Mouse (Mus musculus) thymus, adult 2 months (tissue): ENCODE measurements around the gene Lamb3.

ENCODE experiments used
- CTCF ChIP-seq: fragments of 200-500 bp; IDR thresholded peaks from 2 replicates; pipeline ENCODE4 v1.5.1; 2012; ENCODE audit warnings: mild to moderate bottlenecking, control low read depth, low read length, moderate library complexity, borderline replicate concordance; ENCODE audit not compliant: control insufficient read depth, poor library complexity, insufficient read depth; ENCODE audit errors: extremely low read depth
- POLR2A ChIP-seq: fragments of 200-500 bp; IDR thresholded peaks from 2 replicates; pipeline ENCODE4 v1.6.1; 2012; ENCODE audit warnings: mild to moderate bottlenecking, low read length, control low read depth, moderate library complexity; ENCODE audit not compliant: control insufficient read depth, poor library complexity, insufficient read depth; ENCODE audit errors: extremely low read depth

GRCm38 (mm10) chr1:193320398-193320797 lies 112.9 kb downstream of the Lamb3 start:
- TF ChIP-seq POLR2A (no peak), CTCF (no peak)
